Mouse (Mus musculus) liver, embryonic 14.5 days (tissue): Measurements from ENCODE around the gene Gnb4.

Experiments used
- CTCF ChIP-seq: IDR thresholded peaks from 2 replicates; pipeline ENCODE4 v1.5.1; 2016; ENCODE audit warnings: antibody characterized with exemption, low read depth, control low read depth
- EP300 ChIP-seq: IDR thresholded peaks from 2 replicates; pipeline ENCODE4 v1.6.1; 2016; ENCODE audit warnings: antibody characterized with exemption, low read depth

DNA sequence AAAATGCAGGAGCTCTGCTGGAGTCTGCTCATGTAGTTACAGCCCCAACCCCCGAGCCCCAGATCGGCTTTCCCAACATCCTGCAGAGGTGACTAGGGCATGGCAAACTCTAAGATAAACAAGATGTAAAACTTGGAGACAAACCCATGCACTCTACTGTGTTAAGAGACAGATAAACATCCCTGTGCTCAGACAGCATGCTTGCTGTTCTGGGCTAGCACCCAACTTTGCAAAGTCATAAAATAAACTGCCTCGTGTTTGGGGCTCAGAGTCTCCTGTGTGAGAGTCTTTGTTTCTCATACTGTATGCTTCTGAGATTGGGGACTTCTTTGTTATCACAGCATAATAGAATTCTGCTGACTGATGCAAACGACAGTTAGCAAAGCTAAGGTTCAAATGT, 36.4 kb upstream of the Gnb4 start:
- TF ChIP-seq CTCF = no peak
- no peak for TF ChIP-seq EP300
